Mouse (Mus musculus): Measurements from ENCODE around the gene Tmem213.

DNA sequence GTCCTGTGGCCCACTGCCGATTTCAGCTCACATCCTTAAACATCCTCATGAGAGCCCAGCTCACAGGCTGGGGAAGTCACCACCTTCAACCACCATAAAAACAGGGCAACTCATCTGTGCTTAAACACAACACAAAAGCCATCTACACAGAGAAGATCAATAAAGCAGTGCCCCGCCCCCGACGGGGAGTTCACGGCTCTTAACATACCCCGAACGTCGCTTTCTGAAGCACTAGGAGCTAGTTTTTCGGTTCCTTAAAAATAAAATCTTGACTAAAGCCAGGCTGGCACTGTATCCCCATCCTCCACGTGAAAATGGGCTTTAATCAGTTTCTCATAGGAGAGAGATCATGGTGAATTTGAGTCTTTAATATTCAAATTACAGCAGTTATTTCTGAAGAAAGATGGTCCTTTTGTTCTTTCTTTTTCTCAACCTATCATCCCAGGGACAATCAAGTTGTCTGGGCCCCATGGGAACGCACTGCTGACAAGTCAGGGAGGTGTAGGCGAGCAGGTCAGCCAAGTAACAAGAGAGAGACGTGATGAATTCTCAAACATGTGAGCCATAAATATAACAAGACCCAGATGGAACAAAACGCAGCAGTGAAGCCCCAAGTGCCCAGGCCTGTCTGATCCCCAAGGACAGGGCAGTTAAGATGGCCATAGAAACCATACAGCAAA lies 53.9 kb downstream of the Tmem213 start:
- TF ChIP-seq POLR2A (IDR thresholded peaks at IDR 0.05; ENCODE audit: extremely low read depth, insufficient read depth, low read length) (no peak), CTCF (IDR thresholded peaks at IDR 0.05; ENCODE audit: low read depth, low read length) (no peak)
